Mouse (Mus musculus) kidney, embryonic 15.5 days (tissue): ENCODE results near the gene Med6. TPM values are rescaled to one million over a fixed set of nuclear protein-coding genes. Genes with fewer than 3 reads are reported as not detected.

Source experiments
- ATAC-seq: fragments of 200-750 bp; cut with Nextera tagmentation; replicated peaks from 2 replicates; pipeline ENCODE4 v1.8.0; 2017; ENCODE audit warnings: moderate TSS enrichment; ENCODE audit not compliant: low FRiP score
- H3K27ac ChIP-seq: fragments of 300-500 bp; sonication (generic); 2 replicates; pipeline ENCODE4 v1.5.1; 2015; ENCODE audit warnings: mild to moderate bottlenecking, inconsistent platforms
- H3K27me3 ChIP-seq: fragments of 300-500 bp; sonication (generic); 2 replicates; pipeline ENCODE4 v1.6.1; 2015; ENCODE audit warnings: inconsistent platforms
- H3K36me3 ChIP-seq: fragments of 300-500 bp; sonication (generic); 2 replicates; pipeline ENCODE4 v1.6.1; 2015; ENCODE audit warnings: inconsistent platforms
- H3K4me1 ChIP-seq: fragments of 300-500 bp; sonication (generic); 2 replicates; pipeline ENCODE4 v1.6.1; 2015; ENCODE audit warnings: inconsistent platforms
- H3K4me2 ChIP-seq: fragments of 300-500 bp; sonication (generic); 2 replicates; pipeline ENCODE4 v1.6.1; 2015; ENCODE audit warnings: moderate library complexity, mild to moderate bottlenecking, inconsistent platforms
- H3K4me3 ChIP-seq: fragments of 300-500 bp; sonication (generic); replicated peaks from 2 replicates; pipeline ENCODE4 v1.5.1; 2015; ENCODE audit warnings: mild to moderate bottlenecking, inconsistent platforms
- H3K9ac ChIP-seq: fragments of 300-500 bp; sonication (generic); 2 replicates; pipeline ENCODE4 v1.6.1; 2015; ENCODE audit warnings: mild to moderate bottlenecking, inconsistent platforms
- H3K9me3 ChIP-seq: fragments of 300-500 bp; sonication (generic); replicated peaks from 2 replicates; pipeline ENCODE4 v1.6.1; 2016; ENCODE audit warnings: inconsistent platforms
- WGBS: fragments of 180-500 bp; shearing (Covaris S2); methylation state at CpG from one replicate; pipeline ENCODE4 v1.1.7; 2015; ENCODE audit warnings: mixed read lengths; 5-methylcytosine and 5-hydroxymethylcytosine counted together
- polyA plus RNA-seq: library from polyadenylated mRNA; unstranded; fragments of >200 nt; fragmentation: Nextera tagmentation; extraction: Ambion mirVana; gene quantifications from 2 replicates; pipeline ENCODE4 v1.2.1, GENCODE M21; 2015

Gene Med6
- polyA plus RNA-seq, 1 experiment from 2014 or later, result 61.9 TPM

GRCm38 (mm10) chr12:81619302-81619701 is 24.5 kb upstream of the Med6 start:
- no peak overlapping the region for H3K27ac ChIP-seq
- no peak for ATAC-seq
- no peaks in the 10 kb centered on the region for H3K36me3 ChIP-seq
- H3K9me3 ChIP-seq, result no peaks in the 10 kb centered on the region
- WGBS, result 23% methylated on average over 5 of the region's 5 CpGs
- no peak overlapping the region for H3K4me3 ChIP-seq
- peaks cover 6% of the 10 kb centered on the region; the same call in 1 of the 2 replicates for H3K27me3 ChIP-seq
- peaks cover 6% of the 10 kb centered on the region; the same call in 1 of the 2 replicates for H3K4me1 ChIP-seq
- no peak overlapping the region for H3K4me2 ChIP-seq
- H3K9ac ChIP-seq, result no peak overlapping the region

- Histone ChIP-seq H3K4me2 (no peak overlapping the region), H3K9ac (no peak overlapping the region), H3K36me3 (no peaks in the 10 kb centered on the region), H3K4me3 (no peak overlapping the region), H3K9me3 (no peaks in the 10 kb centered on the region), H3K4me1 (peaks cover 6% of the 10 kb centered on the region; the same call in 1 of the 2 replicates), H3K27me3 (no peaks in the 10 kb centered on the region), H3K27ac (no peak overlapping the region)
- no peak for ATAC-seq
- WGBS, result 59% methylated on average over 7 of the region's 7 CpGs
Measured at GRCm38 (mm10) chr12:81616980-81617379, 22.2 kb upstream of the Med6 start.

GRCm38 (mm10) chr12:81615807-81616206 is 21.0 kb upstream of the Med6 start:
- Histone ChIP-seq H3K9me3 (no peaks in the 10 kb centered on the region), H3K4me3 (no peak overlapping the region), H3K4me2 (no peak overlapping the region), H3K27ac (no peak overlapping the region), H3K4me1 (peaks cover 6% of the 10 kb centered on the region; the same call in 1 of the 2 replicates), H3K27me3 (0 out of 2 replicates have a peak, but pooled peaks cover 3% of the 10 kb centered on the region), H3K36me3 (no peaks in the 10 kb centered on the region), H3K9ac (no peak overlapping the region)
- 79% methylated on average over 6 of the region's 6 CpGs for WGBS
- ATAC-seq, result no peak

- H3K4me2 ChIP-seq, result no peak overlapping the region
- peaks cover 12% of the 10 kb centered on the region; the same call in 1 of the 2 replicates for H3K27me3 ChIP-seq
- H3K4me1 ChIP-seq, result no peaks in the 10 kb centered on the region
- H3K9ac ChIP-seq, result no peak overlapping the region
- no peak overlapping the region for H3K27ac ChIP-seq
- H3K4me3 ChIP-seq, result no peak overlapping the region
- ATAC-seq, result no peak
- H3K36me3 ChIP-seq, result no peaks in the 10 kb centered on the region
- H3K9me3 ChIP-seq, result no peaks in the 10 kb centered on the region
Measured at GRCm38 (mm10) chr12:81609445-81609844, 14.6 kb upstream of the Med6 start.

- 59% methylated on average over 5 of the region's 5 CpGs for WGBS
- no peaks in the 10 kb centered on the region for H3K36me3 ChIP-seq
- H3K4me2 ChIP-seq, result no peak overlapping the region
- H3K9ac ChIP-seq, result no peak overlapping the region
- peaks cover 20% of the 10 kb centered on the region for H3K27me3 ChIP-seq
- no peak for ATAC-seq
- no peak overlapping the region for H3K4me3 ChIP-seq
- H3K9me3 ChIP-seq, result no peaks in the 10 kb centered on the region
- H3K4me1 ChIP-seq, result no peaks in the 10 kb centered on the region
- H3K27ac ChIP-seq, result no peak overlapping the region
Measured at GRCm38 (mm10) chr12:81604995-81605784, 10.4 kb upstream of the Med6 start.

- no peaks in the 10 kb centered on the region for H3K36me3 ChIP-seq
- H3K9ac ChIP-seq, result no peak overlapping the region
- 83% methylated on average over 8 of the region's 8 CpGs for WGBS
- no peaks in the 10 kb centered on the region for H3K9me3 ChIP-seq
- H3K4me3 ChIP-seq, result no peak overlapping the region
- no peak overlapping the region for H3K27ac ChIP-seq
- peaks cover 10% of the 10 kb centered on the region for H3K4me1 ChIP-seq
- no peak overlapping the region for H3K4me2 ChIP-seq
- H3K27me3 ChIP-seq, result peaks cover 8% of the 10 kb centered on the region
- ATAC-seq, result no peak
Measured at GRCm38 (mm10) chr12:81596547-81597262, 1.9 kb upstream of the Med6 start.

GRCm38 (mm10) chr12:81568374-81568773 is 26.4 kb downstream of the Med6 start, which contains the start of gene Adam21:
TSS of gene Adam21 (minus strand) at chr12:81568474.
- no peak for ATAC-seq
- Histone ChIP-seq H3K4me1 (no peaks in the 10 kb centered on the region), H3K27me3 (no peaks in the 10 kb centered on the region), H3K4me2 (no peak within 1 kb of the TSS), H3K27ac (no peak within 1 kb of the TSS), H3K4me3 (no peak within 1 kb of the TSS), H3K9ac (no peak within 1 kb of the TSS), H3K36me3 (peaks cover 28% of the 10 kb centered on the region), H3K9me3 (no peaks in the 10 kb centered on the region)
- WGBS, result 91% methylated on average over 1 of the region's 1 CpGs

GRCm38 (mm10) chr12:81567931-81568330 is 26.9 kb downstream of the Med6 start:
- Histone ChIP-seq H3K4me3 (no peak overlapping the region), H3K36me3 (peaks cover 25% of the 10 kb centered on the region), H3K4me1 (no peaks in the 10 kb centered on the region), H3K4me2 (no peak overlapping the region), H3K9ac (no peak overlapping the region), H3K27ac (no peak overlapping the region), H3K27me3 (no peaks in the 10 kb centered on the region), H3K9me3 (no peaks in the 10 kb centered on the region)
- ATAC-seq, result no peak
- 93% methylated on average over 5 of the region's 5 CpGs for WGBS

- Histone ChIP-seq H3K9me3 (no peaks in the 10 kb centered on the region), H3K27me3 (no peaks in the 10 kb centered on the region), H3K36me3 (0 out of 2 replicates have a peak, but pooled peaks cover 3% of the 10 kb centered on the region), H3K4me3 (no peak overlapping the region), H3K27ac (no peak overlapping the region), H3K4me2 (no peak overlapping the region), H3K4me1 (no peaks in the 10 kb centered on the region), H3K9ac (no peak overlapping the region)
- ATAC-seq, result no peak
- WGBS, result 95% methylated on average over 3 of the region's 3 CpGs
Measured at GRCm38 (mm10) chr12:81564173-81564572, 30.6 kb downstream of the Med6 start.

- Histone ChIP-seq H3K27ac (no peak overlapping the region), H3K9me3 (no peaks in the 10 kb centered on the region), H3K27me3 (no peaks in the 10 kb centered on the region), H3K4me3 (no peak overlapping the region), H3K36me3 (no peaks in the 10 kb centered on the region), H3K9ac (no peak overlapping the region), H3K4me1 (no peaks in the 10 kb centered on the region), H3K4me2 (no peak overlapping the region)
- ATAC-seq, result no peak
- 85% methylated on average over 3 of the region's 3 CpGs for WGBS
Measured at GRCm38 (mm10) chr12:81549286-81549685, 45.5 kb downstream of the Med6 start.

- no peak overlapping the region for H3K4me3 ChIP-seq
- H3K4me1 ChIP-seq, result no peaks in the 10 kb centered on the region
- no peaks in the 10 kb centered on the region for H3K9me3 ChIP-seq
- no peak overlapping the region for H3K27ac ChIP-seq
- ATAC-seq, result no peak
- no peaks in the 10 kb centered on the region for H3K36me3 ChIP-seq
- no peak overlapping the region for H3K4me2 ChIP-seq
- H3K9ac ChIP-seq, result no peak overlapping the region
- WGBS, result 66% methylated on average over 4 of the region's 4 CpGs
- H3K27me3 ChIP-seq, result no peaks in the 10 kb centered on the region
Measured at GRCm38 (mm10) chr12:81547163-81547562, 47.6 kb downstream of the Med6 start.

- Histone ChIP-seq H3K27ac (peak overlapping the region; percentile 76), H3K36me3 (no peaks in the 10 kb centered on the region), H3K4me2 (peak overlapping the region; percentile 64), H3K27me3 (no peaks in the 10 kb centered on the region), H3K9me3 (no peaks in the 10 kb centered on the region), H3K4me3 (peak overlapping the region; percentile 69), H3K9ac (peak overlapping the region; percentile 62), H3K4me1 (peaks cover 15% of the 10 kb centered on the region; the same call in 1 of the 2 replicates)
- ATAC-seq, result peak; percentile 40
- WGBS, result 33% methylated on average over 4 of the region's 4 CpGs
Measured at GRCm38 (mm10) chr12:81533029-81533419, 61.8 kb downstream of the Med6 start.
